8 mouse cellular contexts compared by ENCODE assay signal in the genomic region with DNA sequence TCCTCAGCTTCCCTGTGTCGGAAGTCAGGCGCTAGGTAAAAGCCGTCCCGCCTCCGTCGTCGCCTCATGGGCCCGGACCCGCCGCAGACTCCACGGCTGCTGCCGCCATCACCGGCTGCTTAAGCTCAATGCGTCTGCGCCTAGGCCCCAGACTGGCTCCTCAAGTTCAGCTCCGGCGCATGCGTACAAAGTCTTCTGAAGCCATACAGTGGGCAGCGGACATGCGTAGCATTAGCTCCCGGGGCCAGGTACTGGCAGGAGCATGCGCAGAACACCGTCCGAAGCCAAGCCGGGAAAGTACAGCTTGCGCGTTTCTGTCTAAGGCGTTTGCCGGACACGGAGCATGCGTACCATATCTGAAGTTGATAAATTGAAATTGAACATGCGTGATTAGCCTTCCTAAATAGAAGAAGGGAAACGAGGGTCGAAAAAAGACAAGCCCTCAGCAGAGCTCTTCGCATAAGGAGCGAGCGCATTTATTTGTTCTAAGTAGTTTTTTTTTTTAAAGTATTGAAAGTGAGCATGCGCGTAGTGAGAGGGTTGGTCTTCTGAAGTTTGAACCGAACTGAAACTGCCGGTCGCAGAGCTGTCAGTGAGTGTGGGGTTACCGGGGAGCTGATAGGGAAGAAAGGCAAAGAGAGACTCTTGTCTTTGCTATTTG. TPM values are rescaled to one million over a fixed set of nuclear protein-coding genes. Genes with fewer than 3 reads are reported as not detected.
DNase-seq lines count a peak whose midpoint lies in the region; ATAC-seq lines count a peak whose summit lies in the region.

Gene Rps6kb1, minus strand, starts transcription at position 167 of the 661 bp plus-strand sequence.
Gene Tubd1, plus strand, starts transcription at position 353 of the 661 bp plus-strand sequence.

- no peaks in the 10 kb centered on the region for H3K9me3 ChIP-seq in hindbrain, embryonic 15.5 days

- peak within 1 kb of the TSS; percentile 78 for H3K4me2 ChIP-seq in hindbrain, embryonic 15.5 days

- peak; percentile 99 for DNase-seq in T-cell, adult 2 months (ENCODE audit: low spot score)
- peak; percentile 99 for DNase-seq in cerebellum, postnatal 36 days
- peak; percentile 99 for DNase-seq in frontal cortex, postnatal 36 days (ENCODE audit: low spot score in 2 of 2)
- peak; percentile 99 for DNase-seq in left cerebral cortex, adult 11 months (ENCODE audit: low spot score)
- DNase-seq in lung, postnatal 4 days, result peak; percentile 100
- peak; percentile 100 for DNase-seq in retina, postnatal 7 days (ENCODE audit: low read depth, low spot score)
- DNase-seq in urinary bladder, adult 2 months (ENCODE audit: low spot score), result peak; percentile 85

- peaks cover 3% of the 10 kb centered on the region for H3K36me3 ChIP-seq in hindbrain, embryonic 15.5 days

- no peaks in the 10 kb centered on the region for H3K27me3 ChIP-seq in hindbrain, embryonic 15.5 days

- peaks cover 31% of the 10 kb centered on the region for H3K4me1 ChIP-seq in hindbrain, embryonic 15.5 days (replicated peaks)

- peak within 1 kb of the TSS; percentile 74 for H3K9ac ChIP-seq in hindbrain, embryonic 15.5 days

- peak within 1 kb of the TSS; percentile 89 for H3K27ac ChIP-seq in hindbrain, embryonic 15.5 days (replicated peaks)

- under 1% methylated on average over 43 of the region's 43 CpGs for WGBS in hindbrain, embryonic 15.5 days

- peak; percentile 98 for ATAC-seq in hindbrain, embryonic 15.5 days (ENCODE audit: low FRiP score, low read depth)

- H3K4me3 ChIP-seq in hindbrain, embryonic 15.5 days, result peak within 1 kb of the TSS; percentile 65

RNA-seq across cellular contexts. Expression of gene Rps6kb1, which starts in this region (rescaled TPM):
- 49.5 and 49.8 TPM in 2 replicates for polyA plus RNA-seq in hindbrain, embryonic 15.5 days (2015; fragmentation: Nextera tagmentation; extraction: Ambion mirVana)
- 17.4 and 17.9 TPM in 2 replicates for polyA plus RNA-seq in urinary bladder, adult 2 months (2012; rRNA removed)

RNA-seq across cellular contexts. Expression of gene Tubd1, which starts in this region (rescaled TPM):
- 6.4 and 7.8 TPM in 2 replicates for polyA plus RNA-seq in hindbrain, embryonic 15.5 days (2015; fragmentation: Nextera tagmentation; extraction: Ambion mirVana)
- polyA plus RNA-seq in urinary bladder, adult 2 months (2012; rRNA removed), result 6.5 and 7.9 TPM in 2 replicates

Comparison
In these comparisons a context has a peak if more than half of its experiments do, and no peak if none do; other contexts are left out.
1. Peak in every context shown above with its lines: DNase-seq, ATAC-seq, H3K4me3 ChIP-seq and H3K27ac ChIP-seq.